Mouse (Mus musculus): ENCODE measurements around the gene F11. TPM values are rescaled to one million over a fixed set of nuclear protein-coding genes. Genes with fewer than 3 reads are reported as not detected.
A peak's percentile ranks its signal among the peaks of the same experiment; 100 is the strongest.

The F11 gene
- polyA plus RNA-seq, 1 experiment from 2014 or later: 60.8 TPM

DNA sequence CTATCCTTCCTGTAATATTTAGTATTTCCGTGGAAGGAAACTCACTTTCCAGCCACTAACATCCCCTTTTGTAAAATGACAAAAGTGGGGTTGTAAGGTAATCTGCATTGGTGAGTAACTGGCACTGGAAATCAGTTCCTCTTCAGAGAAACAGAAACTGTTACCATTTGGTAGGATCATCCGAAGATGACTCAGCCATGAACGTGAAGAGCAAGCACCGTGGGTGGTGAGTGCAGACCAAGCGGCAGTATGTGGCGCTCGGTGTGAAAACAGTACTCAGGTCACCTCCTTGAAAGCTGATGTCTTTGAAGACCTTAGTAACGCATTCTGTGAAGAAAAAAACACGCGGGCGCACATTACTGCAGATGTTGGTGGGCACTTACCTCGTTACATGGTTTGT, 6.8 kb downstream of the F11 start:
- no peak overlapping the region for H3K9ac ChIP-seq (replicated peaks)

DNA sequence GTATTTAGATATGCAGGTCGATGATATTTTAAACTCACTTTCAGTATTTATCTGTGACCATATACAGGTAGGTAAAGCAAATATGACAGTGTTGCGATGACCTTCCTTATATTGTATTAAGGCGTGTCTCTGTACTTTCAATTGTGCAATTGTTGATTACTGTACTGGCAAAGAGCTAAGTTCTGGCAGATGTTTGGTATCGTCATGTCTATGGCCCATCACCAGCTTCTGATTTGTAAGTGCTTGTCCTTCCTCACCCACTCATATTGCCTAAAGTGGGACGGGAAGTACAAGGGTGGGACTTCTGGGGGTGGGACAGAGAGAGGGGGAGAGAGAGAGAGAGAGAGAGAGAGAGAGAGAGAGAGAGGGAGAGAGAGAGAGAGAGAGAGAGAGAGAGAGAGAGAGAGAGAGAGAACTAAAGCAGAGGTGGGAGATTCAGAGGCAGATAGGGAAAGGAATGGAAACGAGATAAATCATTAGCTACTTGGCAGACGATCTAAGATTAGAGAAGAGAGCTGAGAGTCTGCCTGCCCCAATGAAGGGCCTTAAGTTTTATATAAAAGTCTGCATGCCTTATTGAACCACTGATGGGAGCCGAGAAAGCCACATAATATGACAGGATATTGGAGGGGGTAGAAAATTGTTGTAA, 7.5 kb downstream of the F11 start:
- H3K4me1 ChIP-seq (ENCODE audit: insufficient read depth): no peaks in the 10 kb centered on the region
- H3K27ac ChIP-seq (ENCODE audit: low read depth): peak overlapping the region; percentile 41
- H3K9ac ChIP-seq (replicated peaks): no peak overlapping the region
- TF ChIP-seq EP300 (IDR thresholded peaks at IDR 0.05; ENCODE audit: low read depth) (no peak), CTCF (IDR thresholded peaks at IDR 0.05; ENCODE audit: low read depth) (no peak)
- no peak overlapping the region for H3K4me3 ChIP-seq (ENCODE audit: low read depth, low read length)
- WGBS (ENCODE audit: insufficient replicate concordance): 52% methylated on average over 8 of the region's 8 CpGs
- ATAC-seq (peak; percentile 63), DNase-seq (no peak)
- H3K4me2 ChIP-seq (ENCODE audit: low read depth, low read length): no peak overlapping the region
- no peaks in the 10 kb centered on the region for H3K27me3 ChIP-seq (ENCODE audit: insufficient read depth, low read length)
- peaks cover 1% of the 10 kb centered on the region; the same call in 1 of the 2 replicates for H3K36me3 ChIP-seq (replicated peaks; ENCODE audit: insufficient read depth, low read length)
- H3K9me3 ChIP-seq (ENCODE audit: low read length): no peaks in the 10 kb centered on the region

More for the DNA sequence above, 6.8 kb downstream of the F11 start:
- DNase-seq: no peak
- no peaks in the 10 kb centered on the region for H3K4me1 ChIP-seq (ENCODE audit: insufficient read depth)
- no peak overlapping the region for H3K4me2 ChIP-seq (ENCODE audit: low read depth, low read length)
- WGBS (ENCODE audit: insufficient replicate concordance): 78% methylated on average over 12 of the region's 12 CpGs
- H3K9me3 ChIP-seq (ENCODE audit: low read length): no peaks in the 10 kb centered on the region
- no peak for TF ChIP-seq CTCF (IDR thresholded peaks at IDR 0.05; ENCODE audit: low read depth)
- no peak for TF ChIP-seq EP300 (IDR thresholded peaks at IDR 0.05; ENCODE audit: low read depth)
- H3K36me3 ChIP-seq (replicated peaks; ENCODE audit: insufficient read depth, low read length): no peaks in the 10 kb centered on the region; the same call in 1 of the 2 replicates
- no peak overlapping the region for H3K4me3 ChIP-seq (ENCODE audit: low read depth, low read length)
- H3K27me3 ChIP-seq (ENCODE audit: insufficient read depth, low read length): no peaks in the 10 kb centered on the region
- H3K27ac ChIP-seq (ENCODE audit: low read depth): peak overlapping the region; percentile 41
- ATAC-seq: no peak

DNA sequence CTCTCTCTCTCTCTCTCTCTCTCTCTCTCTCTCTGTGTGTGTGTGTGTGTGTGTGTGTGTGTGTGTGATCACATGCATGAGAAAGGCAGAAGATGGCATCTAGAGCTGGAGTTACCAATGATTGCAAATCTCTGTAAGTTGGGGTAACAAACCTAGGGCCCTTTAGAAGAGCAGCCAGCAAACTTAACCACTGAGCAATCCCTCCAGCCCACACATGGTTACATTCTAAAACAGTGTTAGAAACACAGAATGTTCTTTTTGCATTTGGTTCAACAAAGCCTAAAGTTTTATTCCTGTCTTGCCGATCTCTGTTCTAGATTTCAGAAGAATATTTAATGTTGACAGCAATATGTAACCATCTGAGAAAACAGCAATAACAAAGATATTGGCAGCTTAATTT, 8.2 kb downstream of the F11 start:
- TF ChIP-seq CTCF (IDR thresholded peaks at IDR 0.05; ENCODE audit: low read depth) (no peak), EP300 (IDR thresholded peaks at IDR 0.05; ENCODE audit: low read depth) (no peak)
- no peak overlapping the region for H3K4me2 ChIP-seq (ENCODE audit: low read depth, low read length)
- no peak for ATAC-seq
- H3K9me3 ChIP-seq (ENCODE audit: low read length): no peaks in the 10 kb centered on the region
- H3K4me3 ChIP-seq (ENCODE audit: low read depth, low read length): no peak overlapping the region
- no peaks in the 10 kb centered on the region for H3K4me1 ChIP-seq (ENCODE audit: insufficient read depth)
- peak overlapping the region; percentile 71 for H3K27ac ChIP-seq (ENCODE audit: low read depth)
- H3K36me3 ChIP-seq (replicated peaks; ENCODE audit: insufficient read depth, low read length): peaks cover 5% of the 10 kb centered on the region; the same call in 1 of the 2 replicates
- no peak for DNase-seq
- H3K9ac ChIP-seq (replicated peaks): no peak overlapping the region
- no peaks in the 10 kb centered on the region for H3K27me3 ChIP-seq (ENCODE audit: insufficient read depth, low read length)
- 84% methylated on average over 1 of the region's 1 CpGs for WGBS (ENCODE audit: insufficient replicate concordance)

DNA sequence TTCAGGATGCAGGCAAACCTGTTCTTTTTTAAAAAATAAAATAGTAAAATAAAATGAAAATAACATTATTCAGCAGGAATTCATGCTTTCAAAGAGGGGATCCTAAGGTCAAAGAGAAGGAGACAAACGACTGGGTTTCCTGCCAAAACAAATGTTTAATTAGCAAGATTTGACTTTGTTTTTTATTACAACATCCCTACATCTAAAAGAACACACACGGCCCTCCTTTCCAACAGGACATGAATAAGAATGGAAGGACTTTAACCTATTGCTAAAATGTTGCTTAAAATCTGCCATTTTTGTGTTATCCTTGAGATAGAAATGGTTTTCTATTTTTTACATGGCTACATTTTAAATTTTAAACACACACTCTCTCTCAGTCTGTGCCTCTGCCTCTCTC, 8.7 kb downstream of the F11 start:
- H3K27ac ChIP-seq (ENCODE audit: low read depth): peak overlapping the region; percentile 71
- peak; percentile 63 for TF ChIP-seq EP300 (IDR thresholded peaks at IDR 0.05; ENCODE audit: low read depth)
- TF ChIP-seq CTCF (IDR thresholded peaks at IDR 0.05; ENCODE audit: low read depth): no peak
- ATAC-seq (peak; percentile 68), DNase-seq (no peak)
- peaks cover 5% of the 10 kb centered on the region; the same call in 1 of the 2 replicates for H3K36me3 ChIP-seq (replicated peaks; ENCODE audit: insufficient read depth, low read length)
- H3K4me2 ChIP-seq (ENCODE audit: low read depth, low read length): no peak overlapping the region
- H3K4me3 ChIP-seq (ENCODE audit: low read depth, low read length): no peak overlapping the region
- no peaks in the 10 kb centered on the region for H3K9me3 ChIP-seq (ENCODE audit: low read length)
- H3K9ac ChIP-seq (replicated peaks): no peak overlapping the region
- H3K4me1 ChIP-seq (ENCODE audit: insufficient read depth): no peaks in the 10 kb centered on the region
- 41% methylated on average over 2 of the region's 2 CpGs for WGBS (ENCODE audit: insufficient replicate concordance)
- no peaks in the 10 kb centered on the region for H3K27me3 ChIP-seq (ENCODE audit: insufficient read depth, low read length)

DNA sequence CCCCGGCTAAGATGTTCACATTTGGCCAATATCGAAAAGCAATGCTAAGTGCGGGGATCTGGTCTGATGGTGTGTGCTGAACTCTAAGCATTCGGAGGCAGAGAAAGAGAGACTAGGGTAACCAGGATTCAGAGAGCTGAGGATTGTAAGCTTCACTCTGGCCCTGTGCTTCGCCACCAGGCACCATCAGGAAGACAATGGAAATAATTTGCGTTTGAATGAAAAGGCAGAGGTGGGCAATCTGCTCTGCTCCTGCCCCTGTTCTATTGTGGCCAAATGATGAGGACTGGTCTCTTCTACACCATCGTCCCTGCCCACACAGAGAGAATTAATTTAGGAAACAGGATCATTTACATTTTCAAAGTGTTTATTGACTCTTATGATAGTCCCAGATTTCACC, 15.5 kb downstream of the F11 start:
- Histone ChIP-seq H3K27me3 (ENCODE audit: insufficient read depth, low read length) (no peaks in the 10 kb centered on the region), H3K4me3 (ENCODE audit: low read depth, low read length) (no peak overlapping the region), H3K9me3 (ENCODE audit: low read length) (no peaks in the 10 kb centered on the region), H3K36me3 (replicated peaks; ENCODE audit: insufficient read depth, low read length) (0 out of 2 replicates have a peak, but pooled peaks cover 5% of the 10 kb centered on the region), H3K4me2 (ENCODE audit: low read depth, low read length) (no peak overlapping the region), H3K4me1 (ENCODE audit: insufficient read depth) (0 out of 2 replicates have a peak, but pooled peaks cover 4% of the 10 kb centered on the region), H3K27ac (ENCODE audit: low read depth) (no peak overlapping the region), H3K9ac (replicated peaks) (no peak overlapping the region)
- ATAC-seq (no peak), DNase-seq (no peak)
- no peak for TF ChIP-seq EP300 (IDR thresholded peaks at IDR 0.05; ENCODE audit: low read depth)
- no peak for TF ChIP-seq CTCF (IDR thresholded peaks at IDR 0.05; ENCODE audit: low read depth)
- 68% methylated on average over 7 of the region's 7 CpGs for WGBS (ENCODE audit: insufficient replicate concordance)

DNA sequence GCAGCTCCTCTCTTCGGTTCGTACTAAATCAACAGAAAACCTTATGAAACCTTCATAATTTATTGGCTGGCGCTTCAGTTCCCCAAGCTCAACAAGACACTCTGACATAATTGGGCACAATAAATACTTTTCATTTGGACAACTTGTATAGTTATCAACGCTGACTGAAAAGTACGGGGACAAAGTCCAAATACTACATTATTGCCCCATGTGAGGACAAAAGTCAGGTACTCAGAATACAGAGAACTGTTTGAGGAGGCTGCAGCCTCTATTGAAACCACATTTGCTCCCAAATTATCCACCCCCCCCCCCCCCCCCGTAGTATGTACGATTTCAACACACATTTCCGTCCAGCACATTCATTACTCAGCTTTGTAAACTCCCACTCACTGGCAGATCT, 22.5 kb downstream of the F11 start:
- H3K4me2 ChIP-seq (ENCODE audit: low read depth, low read length): no peak overlapping the region
- H3K9ac ChIP-seq (replicated peaks): no peak overlapping the region
- H3K4me3 ChIP-seq (ENCODE audit: low read depth, low read length): no peak overlapping the region
- DNase-seq: no peak
- 54% methylated on average over 8 of the region's 8 CpGs for WGBS (ENCODE audit: insufficient replicate concordance)
- peaks cover 11% of the 10 kb centered on the region; the same call in 1 of the 2 replicates for H3K4me1 ChIP-seq (ENCODE audit: insufficient read depth)
- TF ChIP-seq EP300 (IDR thresholded peaks at IDR 0.05; ENCODE audit: low read depth): peak; percentile 66
- TF ChIP-seq CTCF (IDR thresholded peaks at IDR 0.05; ENCODE audit: low read depth): no peak
- H3K27me3 ChIP-seq (ENCODE audit: insufficient read depth, low read length): no peaks in the 10 kb centered on the region
- peak overlapping the region; percentile 69 for H3K27ac ChIP-seq (ENCODE audit: low read depth)
- ATAC-seq: peak; percentile 90
- no peaks in the 10 kb centered on the region for H3K9me3 ChIP-seq (ENCODE audit: low read length)
- H3K36me3 ChIP-seq (replicated peaks; ENCODE audit: insufficient read depth, low read length): no peaks in the 10 kb centered on the region
